Mouse (Mus musculus): ENCODE results near the gene Zcchc18. TPM values are rescaled to one million over a fixed set of nuclear protein-coding genes. Genes with fewer than 3 reads are reported as not detected.

Zcchc18 gene
- 10 to 100 TPM; 13.1 to 20.4 TPM for total RNA-seq (2023)

DNA sequence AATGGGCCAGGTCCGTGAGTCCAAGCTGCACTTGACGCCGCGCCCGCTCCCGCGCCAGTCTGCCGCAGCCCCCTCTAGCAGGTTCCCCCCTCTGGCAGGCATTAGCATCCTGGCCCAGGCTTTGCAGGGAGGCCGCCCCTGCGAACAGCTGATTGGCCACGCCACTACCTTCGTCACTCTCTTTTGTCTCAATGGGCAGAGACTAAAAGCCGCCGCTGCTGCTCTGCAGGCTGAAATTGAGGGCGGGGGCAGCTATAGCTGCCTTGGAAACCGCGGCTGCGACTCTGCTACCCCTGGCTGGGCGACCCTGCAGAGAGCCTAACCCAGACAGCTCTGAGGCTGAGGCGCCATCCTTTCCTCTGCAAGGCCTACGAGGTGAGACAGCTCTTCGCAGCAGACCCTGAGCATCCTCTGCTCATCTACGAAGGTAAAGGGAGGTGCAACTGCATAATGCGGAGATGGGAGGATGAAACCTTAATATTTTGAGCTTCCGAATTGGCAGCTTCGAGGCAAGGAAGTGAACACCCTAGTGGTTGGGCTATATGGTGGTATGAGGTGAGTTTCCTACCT is at the start of gene Zcchc18:
Zcchc18 (plus strand) TSS at position 178 of the 570 bp plus-strand sequence.

DNA sequence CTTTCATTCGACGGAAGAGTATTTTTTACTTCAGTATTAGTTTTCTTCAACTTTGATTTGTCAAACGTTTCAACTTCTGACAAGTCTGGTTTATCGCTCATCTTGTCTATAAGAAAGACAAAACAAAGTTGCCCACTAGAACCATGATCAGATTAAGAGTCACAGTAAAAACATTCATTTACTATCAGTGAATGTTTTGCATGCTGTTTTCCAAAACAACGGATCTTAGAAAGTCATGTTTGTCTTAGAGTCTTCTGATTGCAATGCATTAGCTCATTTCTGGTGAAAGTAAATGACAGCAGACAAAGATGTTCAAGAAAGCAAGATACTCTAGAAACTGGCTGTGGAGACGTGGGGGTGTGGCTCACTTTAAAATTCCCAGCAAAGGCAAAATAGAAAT is 17.6 kb upstream of the Zcchc18 start, which contains the start of gene Tmsb15b2:
Tmsb15b2 (minus strand) TSS at position 101 of the 400 bp plus-strand sequence.

DNA sequence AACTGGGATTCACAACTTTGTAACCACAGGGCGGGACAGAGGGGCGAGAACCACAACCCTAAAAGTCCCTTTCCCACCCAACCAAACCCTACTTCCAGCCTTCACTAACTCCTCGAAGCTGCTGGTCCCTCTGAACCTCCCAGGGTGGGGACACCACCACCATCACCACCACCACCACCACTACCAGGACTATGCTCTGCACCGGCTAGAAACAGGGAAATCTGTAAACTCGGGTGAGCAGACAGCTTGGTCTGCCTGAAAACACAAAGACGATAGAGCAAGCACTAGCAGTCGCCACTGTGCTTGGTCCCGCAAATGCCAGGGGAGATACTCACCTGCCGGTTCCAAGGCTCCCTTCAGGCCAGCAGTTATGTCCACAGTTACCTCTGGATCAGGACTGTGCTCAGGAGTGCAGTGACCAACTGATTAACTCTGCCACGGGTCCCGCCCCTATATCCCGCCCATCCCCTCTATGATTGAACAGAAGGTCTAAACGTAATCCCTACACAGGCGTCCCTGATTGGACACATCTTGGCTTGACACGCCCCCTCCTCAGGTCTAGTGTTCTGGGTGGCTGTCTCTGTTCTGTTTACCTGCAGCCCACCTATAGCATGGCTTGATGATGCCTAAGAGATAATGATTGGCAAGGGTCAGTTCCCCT is 16.4 kb upstream of the Zcchc18 start, which contains the start of the genes Tmsb15l and Tmsb15b1:
Tmsb15l (minus strand) TSS at position 446 of the 661 bp plus-strand sequence.
Tmsb15b1 (minus strand) TSS at position 451 of the 661 bp plus-strand sequence.

DNA sequence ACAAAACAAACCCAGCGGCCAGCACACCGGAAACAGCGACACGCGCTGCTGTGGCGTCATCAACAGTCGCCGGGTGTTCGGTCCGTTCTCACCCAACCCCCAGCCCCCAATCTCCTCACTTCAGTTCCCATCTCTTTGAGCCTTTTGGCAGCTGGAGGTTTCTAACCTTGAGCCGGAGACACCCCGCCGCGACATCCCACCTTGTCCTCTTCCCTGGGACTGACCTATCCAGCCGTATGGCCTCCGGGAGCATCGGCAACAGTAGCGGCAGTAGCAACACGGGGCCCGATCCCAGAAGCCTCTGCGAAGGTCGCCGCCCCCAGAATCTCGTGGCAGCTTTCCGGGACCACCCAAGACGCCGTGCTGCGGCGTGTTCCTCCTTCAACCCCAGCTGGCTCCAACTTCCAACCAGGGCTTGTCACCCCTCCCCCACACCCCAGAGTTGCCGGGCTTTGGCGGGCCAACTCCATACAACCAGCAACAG is 45.1 kb downstream of the Zcchc18 start, which contains the start of gene Slc25a53:
Slc25a53 (minus strand) TSS at position 303 of the 484 bp plus-strand sequence.

Other genes starting within 250 kb of the Zcchc18 start
- gene Morf4l2, start 249.5 kb upstream of the Zcchc18 start, total RNA-seq (2023) = 100 to 1,000 TPM; 123 to 138 TPM
- not detected for gene Glra4, start 213.0 kb upstream of the Zcchc18 start, total RNA-seq (2023)
- 1 to 10 TPM; 5.9 to 7.0 TPM for gene Plp1, start 170.5 kb upstream of the Zcchc18 start, total RNA-seq (2023)
- not detected for gene Rab9b, start 124.4 kb upstream of the Zcchc18 start, total RNA-seq (2023)
- not detected for gene H2bfm, start 65.8 kb upstream of the Zcchc18 start, total RNA-seq (2023)
- gene Tmsb15b2, start 17.7 kb upstream of the Zcchc18 start, total RNA-seq (2023) = 10 to 100 TPM; 17.5 to 26.6 TPM
- under 1 TPM in 1 of 2 experiments, not detected in 1; 0.95 TPM for gene Tmsb15l, start 16.3 kb upstream of the Zcchc18 start, total RNA-seq (2023)
- gene Tmsb15b1, start 16.3 kb upstream of the Zcchc18 start, total RNA-seq (2023) = 10 to 100 TPM in 1 of 2 experiments, 1 to 10 TPM in 1; 2.9 to 19.2 TPM
- gene Slc25a53, start 45.1 kb downstream of the Zcchc18 start, total RNA-seq (2023) = 10 to 100 TPM; 34.1 to 50.9 TPM
- gene Fam199x, start 56.4 kb downstream of the Zcchc18 start, total RNA-seq (2023) = 1 to 10 TPM; 6.7 to 7.7 TPM
- gene Esx1, start 128.9 kb downstream of the Zcchc18 start, total RNA-seq (2023) = not detected